Mouse (Mus musculus) heart, adult 9 months (tissue): ENCODE measurements around the gene Crtac1.
A peak's percentile ranks its signal among the peaks of the same experiment; 100 is the strongest.

Experiments
- DNase-seq, 2 experiments: peaks; one replicate each; pipeline ENCODE4 v3.0.0; 2022; ENCODE audit warnings: low spot score in 2 of 2

The Crtac1 gene

DNA sequence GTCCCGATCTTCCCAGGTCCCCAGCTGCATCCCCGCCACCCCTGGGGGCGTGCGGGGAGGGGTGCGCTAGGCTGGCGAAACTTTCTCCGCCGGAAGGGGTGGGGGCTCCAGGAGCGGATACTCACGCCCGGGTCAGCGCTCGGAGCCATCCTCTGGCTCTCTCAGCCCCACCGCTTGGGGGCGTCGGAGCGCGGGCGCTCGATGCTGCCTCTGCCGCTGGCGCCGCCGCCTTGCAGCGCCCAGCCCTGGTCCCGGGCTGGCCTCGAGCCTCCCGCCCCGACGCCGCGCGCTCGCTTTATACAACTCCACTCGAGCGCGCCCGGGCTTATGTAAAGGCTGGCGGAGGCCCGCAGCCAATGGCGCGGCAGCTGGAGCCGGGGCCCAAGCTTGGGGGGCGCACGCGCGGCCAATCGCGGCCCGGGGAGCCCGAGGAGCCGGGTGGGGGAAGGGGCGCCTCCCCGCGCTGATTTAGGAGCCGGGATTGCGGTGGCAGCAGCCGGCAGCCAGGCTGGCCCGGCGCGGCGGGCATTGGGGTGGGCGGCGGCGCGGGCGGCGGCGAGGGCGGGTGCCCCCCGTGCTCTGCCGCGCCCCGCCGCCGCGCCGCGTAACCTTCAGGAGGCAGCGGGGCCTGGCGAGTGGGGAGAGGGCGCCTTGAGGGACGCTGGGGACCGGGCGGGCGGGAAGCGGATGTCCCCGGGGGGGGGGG, at the start of gene Crtac1:
TSS of gene Crtac1 (minus strand) at position 299 of the 706 bp plus-strand sequence.
- DNase-seq, result no peak

DNA sequence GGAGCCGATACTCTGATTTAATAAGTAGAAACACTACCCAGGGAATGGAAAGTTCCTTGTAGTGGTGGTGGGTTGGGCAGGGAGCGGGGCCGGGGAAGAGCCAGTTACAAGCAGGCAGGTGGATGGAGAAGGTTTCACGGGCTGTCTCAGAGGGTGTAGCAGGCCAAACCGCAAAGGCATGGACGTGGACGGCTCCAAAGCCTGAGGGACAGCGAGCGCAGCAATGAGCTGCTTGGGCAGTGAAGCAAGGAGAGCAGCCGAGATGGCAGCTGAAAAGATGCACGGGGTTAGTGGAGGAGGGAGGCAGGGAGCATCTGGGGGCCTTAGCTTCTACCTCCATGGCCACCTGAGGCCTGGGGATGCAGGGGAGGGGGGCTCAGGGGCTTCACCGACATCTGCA, 46.7 kb upstream of the Crtac1 start:
- DNase-seq, result no peak

DNA sequence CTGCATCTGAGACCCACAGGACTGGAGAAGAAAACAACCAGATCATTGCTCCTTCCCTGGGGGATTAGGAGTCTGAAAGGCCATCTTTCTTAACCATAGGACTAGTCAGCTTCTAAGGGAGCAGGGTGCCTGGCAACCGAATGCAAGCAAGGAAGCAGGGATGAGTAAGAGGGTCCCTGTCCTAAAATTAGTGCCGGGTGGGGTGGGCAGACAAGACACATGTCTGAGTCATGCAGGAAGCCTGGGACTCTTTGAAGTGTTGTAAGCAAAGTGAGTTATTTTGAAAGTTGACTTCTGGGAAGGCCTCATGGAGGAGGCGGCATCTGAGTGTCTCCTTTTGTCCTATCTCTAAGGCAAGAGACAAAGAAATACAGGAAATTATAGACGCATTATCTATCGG, 46.2 kb upstream of the Crtac1 start:
- DNase-seq, result peak in 1 of 2 experiments; percentile 1

DNA sequence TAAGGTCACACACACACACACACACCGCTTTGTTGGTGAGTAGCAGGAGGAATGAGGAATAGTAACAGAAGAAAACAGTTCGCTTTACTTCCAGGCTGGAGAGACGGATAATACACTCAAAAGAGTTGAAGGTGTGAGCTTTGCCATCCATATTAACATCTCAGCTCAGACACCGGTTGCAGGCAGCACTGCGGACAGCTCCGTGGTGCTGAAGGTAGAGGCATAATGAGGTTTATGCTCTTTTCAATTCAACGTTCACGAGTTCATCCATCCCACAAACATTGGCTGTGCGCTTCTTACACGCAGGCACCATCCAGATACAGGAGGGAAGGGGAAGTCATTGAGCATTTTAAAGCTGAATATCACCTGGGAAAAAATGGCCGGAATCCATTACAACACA, 41.2 kb upstream of the Crtac1 start:
- no peak for DNase-seq

DNA sequence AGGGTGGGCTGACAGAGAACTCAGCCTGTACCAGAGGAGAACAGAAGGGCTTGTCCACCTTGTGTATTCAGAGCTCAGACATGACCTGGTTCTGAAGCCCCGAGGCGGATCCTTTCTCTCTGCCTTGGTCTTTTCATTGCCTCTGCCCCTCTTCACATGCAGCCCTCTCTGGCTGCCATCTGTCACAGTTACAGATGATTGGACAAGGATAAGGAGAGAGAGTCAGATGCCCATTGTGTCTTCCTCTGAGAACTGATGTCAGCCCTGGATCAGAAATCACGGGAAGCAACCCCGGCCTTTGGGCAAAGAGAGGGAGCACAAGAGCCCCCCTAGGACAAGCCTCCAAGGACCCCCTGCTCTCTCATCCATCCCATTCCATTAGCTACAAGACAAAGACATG, 40.0 kb upstream of the Crtac1 start:
- DNase-seq, result no peak

DNA sequence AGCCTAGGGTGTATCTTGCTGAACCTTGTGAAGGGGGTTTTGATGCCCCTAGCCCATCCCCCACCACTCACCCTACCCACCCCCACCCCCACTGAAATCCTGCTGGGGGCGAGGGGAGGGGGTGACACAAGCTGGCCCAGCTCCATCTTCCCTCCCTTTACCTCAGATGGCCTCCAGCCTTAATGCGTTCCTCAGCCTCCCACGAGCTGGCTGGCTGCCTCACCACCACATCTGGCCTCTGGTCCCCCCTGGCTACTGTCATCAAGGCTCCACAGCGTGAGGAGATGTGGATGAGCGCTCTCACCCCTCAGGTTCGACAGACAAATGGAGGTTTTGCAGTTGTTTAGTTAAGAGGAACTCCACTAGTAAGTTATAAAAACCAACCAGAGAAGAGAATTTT, 30.3 kb upstream of the Crtac1 start:
- peak in 1 of 2 experiments; percentile 2 for DNase-seq

DNA sequence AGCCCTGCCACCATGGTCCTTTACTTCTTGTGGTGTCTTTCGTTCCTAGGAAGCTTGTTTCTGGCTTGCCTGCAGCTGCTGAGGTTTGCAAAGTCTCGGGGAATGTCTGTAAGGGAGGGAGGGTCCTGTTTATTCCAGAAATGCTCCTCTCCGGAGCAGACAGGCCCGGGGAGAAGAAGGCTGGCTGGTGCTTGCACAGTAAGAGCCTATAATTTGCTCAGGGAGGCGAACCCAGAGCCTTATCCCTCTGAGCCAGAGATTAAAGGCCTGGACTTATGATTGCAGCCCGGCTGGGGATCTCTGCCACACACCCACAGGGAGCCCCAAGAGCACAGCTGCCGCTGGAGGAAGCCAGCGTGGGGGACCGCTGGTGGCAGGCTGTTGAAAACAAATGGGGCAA, 29.8 kb upstream of the Crtac1 start:
- DNase-seq, result peak in 1 of 2 experiments; percentile 1

DNA sequence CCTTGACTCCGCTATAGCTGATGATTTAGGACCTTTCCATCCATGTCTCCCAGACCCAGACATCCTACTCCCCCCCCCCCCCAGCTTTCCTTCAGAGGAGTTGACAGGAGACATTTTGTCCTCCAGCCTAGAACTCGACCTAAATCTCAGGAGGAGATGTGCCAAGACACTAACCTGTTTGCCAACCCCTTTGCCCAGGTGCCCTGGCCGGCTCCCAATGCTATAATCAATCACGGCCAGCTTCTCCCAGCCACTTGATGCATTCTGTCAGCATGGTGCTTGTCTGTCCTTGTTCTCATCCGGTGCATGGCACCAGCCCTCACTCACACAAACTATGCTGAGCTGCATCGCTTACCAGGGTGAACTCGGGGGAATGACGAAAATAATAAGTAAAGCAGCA, 27.9 kb upstream of the Crtac1 start:
- DNase-seq, result no peak

DNA sequence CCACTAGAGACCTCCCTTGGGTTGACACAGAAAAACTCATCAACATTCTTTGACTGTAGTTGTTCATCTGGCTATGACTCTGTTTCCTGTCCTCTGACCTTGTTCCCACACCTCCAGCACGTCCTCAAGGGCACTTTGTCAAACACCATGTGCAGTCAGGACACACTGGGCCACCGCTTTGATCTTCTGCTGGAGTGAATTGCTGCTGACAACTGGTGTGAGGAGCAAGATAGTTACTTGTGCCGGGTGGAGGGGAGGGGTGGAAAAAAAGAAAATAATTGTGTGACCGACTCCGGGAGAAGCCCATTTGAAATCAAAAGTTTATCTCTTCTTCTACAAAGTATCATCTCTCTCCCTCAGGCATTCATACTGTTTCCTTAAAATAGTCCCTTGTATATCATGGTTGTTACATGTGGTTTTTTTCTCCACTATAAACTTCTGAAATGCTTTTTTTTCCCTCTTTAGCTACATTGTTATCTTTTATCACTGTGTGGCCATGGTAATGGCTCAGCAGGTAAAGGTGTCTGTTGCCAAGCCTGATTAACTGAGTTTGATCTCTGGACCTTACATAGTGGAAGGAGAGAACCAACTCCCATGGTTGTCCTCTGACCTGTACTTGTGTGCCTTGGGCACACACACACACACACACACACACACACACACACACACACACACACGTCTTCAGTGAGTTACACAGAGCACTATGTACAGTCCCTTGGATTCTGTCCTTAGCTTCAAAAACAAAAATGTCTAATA, 23.1 kb upstream of the Crtac1 start:
- no peak for DNase-seq

DNA sequence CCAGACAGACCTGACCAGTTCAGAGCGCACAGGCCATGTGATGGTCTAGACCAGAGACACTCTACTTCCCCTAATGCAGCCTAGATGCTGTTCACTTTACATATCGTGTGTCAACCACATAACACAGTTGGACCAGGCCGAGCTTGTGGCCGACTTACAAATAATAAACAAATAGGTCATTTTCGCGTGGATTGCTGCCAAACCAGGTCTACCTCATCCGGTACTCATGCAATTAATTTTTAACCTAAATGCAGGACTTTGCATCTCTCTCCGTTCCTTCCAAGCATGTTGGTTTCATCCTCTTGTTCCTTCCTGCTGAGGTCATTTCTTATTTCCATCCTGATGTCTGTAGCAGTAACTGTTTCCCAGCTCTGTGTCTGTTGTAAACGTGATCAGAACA, 22.4 kb upstream of the Crtac1 start:
- no peak for DNase-seq

DNA sequence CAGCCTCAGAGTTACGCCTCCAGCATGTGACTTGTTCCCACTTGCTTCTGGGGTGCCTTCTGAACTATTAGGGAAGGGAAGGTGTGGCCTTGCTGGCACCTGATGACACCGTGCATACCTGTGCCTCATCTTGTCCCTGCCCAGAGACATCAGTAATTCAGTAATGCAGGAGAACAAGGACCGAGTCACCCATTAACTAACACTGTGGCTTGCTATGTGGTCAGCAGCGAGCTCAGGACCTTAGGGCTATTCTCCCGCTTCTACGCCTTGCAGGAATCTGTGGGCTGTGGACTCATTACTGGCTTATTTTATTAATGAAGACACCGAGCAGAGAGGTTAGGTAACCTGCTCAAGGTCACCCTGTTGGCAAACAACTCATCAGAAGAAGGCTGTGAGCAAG, 21.0 kb upstream of the Crtac1 start:
- no peak for DNase-seq

DNA sequence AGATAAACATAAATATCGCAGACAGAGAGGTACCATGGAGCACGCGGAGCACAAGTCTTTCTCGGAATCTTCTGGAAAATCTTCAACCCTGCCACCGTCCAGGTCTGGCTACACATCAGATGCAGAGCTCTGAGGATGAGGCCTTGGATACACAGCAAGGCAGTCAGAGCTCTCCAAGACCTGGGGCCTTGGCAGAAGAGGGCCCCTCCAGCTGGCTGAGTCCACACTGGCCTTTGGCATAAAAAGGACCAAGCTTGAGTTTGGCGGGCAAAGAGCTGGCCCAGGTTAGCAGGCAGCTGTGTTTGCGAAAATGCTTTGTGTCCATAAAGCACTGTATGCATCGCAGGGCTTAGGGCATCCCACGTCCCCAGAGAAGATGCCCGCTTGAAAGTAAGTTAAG, 17.0 kb upstream of the Crtac1 start:
- no peak for DNase-seq

DNA sequence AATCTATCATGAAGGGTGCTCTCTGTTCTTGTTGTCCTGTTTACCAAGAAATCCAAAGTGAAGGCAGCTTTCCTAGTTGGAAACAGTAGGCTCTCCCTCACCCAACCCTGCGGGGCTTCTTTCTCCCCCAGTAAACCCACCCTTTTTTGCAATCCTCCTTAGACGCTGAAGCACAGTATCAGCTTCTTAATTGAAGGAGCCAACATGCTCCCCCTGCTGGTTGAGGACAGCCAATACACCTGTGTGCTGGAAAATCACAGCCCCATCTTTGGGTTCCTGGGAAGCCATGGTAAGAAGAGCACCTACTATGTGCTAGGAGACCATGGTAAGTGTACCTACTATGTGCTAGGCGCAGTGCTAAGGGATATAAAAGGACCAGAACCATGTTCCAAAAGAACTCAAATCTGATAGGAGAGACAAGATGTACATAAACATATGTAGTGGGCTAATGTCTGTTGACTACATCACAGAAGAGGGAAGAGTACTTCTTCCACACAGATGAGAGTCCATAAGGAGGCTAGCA, 12.4 kb upstream of the Crtac1 start:
- peak in 1 of 2 experiments; percentile 12 for DNase-seq

DNA sequence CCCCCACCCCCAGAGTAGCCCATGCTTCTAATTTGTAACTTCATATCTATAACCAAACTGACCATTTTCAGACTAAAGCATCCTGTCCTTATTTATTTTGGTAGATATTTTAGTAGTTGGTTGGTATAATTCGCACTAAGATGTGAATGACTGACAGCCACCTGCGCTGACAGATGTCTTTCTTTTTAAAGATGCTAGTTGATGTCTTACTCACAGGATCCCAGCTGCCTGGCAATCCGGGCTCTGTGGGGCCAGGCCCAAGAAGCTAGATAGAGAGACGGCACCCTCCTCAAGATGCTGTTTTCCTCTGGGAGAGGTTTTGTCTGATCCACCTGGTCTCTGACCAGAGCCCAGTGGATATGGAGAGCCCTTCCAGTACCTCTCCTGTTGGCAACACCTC, 11.7 kb upstream of the Crtac1 start:
- DNase-seq, result no peak

DNA sequence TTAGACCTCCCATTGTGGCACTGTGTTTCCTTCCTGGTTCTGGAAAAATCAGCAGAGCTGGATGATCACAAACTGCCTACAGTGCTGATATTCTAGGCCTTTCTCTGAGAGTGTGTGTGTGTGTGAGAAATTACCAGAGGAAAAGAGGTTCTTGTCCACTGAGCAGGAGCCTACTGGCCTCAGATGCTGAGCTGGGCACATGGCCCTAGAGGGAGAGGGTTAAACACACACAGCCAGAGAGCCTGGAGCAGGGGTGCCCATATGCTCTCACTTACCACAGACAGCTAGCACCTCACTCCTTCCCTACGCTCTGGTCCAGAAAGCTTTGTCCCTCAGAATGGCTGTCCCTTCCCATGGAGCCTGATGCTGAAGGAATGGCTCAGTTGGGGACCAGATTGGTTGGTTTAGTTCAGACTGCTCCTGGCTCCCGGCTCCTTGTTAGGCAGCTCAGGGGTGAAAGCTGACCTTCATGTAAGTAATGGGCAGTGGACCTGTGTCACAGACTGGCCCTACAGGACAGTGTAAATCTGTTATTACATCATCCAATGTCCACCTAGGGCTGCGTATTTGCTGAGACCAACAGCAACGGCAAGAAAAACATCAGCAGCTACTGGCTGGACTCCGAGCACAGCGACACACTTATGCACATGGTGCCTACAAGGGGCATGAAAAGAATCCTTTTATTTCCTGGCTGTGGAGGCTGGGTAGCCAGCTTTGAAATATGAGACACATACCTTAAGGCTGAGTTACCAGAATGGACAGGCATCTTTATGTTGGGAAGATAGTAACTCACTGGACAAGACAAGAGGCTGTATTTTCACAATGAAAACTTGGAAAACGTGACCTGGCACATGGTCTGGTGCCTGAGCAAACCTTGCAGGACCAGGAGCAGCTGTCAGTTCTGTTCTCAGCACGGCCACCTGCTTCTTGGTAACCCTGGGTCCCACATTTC, 10.9 kb upstream of the Crtac1 start:
- no peak for DNase-seq

DNA sequence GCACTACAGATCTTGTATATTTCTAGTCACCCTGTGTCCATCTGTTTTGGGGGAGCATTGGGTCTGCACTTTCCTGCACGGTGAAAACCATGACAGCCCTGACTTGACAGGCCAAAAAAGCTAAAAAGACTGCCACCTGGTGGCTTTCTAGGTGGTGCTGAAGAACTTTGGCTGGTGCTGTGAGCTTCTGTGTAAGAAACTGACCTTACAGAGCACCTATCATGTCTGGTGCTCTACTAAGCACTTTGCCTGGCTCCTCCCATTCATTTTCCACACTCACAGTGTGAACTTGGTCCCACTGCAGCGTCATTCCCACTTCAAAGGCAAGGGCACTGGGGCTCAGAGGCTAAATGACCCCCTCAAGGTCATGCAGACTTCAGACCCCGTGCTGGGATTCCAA, 8.5 kb upstream of the Crtac1 start:
- DNase-seq, result no peak

DNA sequence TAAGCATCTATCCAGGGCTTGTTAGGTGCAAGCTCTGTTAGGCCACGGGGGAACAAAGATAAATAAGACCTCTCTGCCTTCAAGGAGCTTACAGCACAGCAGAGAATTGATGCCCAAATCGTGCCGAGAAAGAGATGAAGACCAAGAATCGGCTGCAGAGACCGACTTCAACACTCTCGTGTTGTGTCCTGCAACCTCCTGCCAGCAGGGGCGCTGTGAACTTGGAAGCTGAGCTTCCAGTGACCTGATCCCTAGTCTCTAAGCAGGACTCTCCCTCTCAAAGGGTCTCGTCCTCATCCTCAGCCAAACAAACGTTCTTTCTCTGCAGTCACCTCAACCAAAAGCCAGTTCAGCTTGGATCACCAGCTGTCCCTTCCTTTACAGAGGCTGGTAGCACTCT, 7.8 kb upstream of the Crtac1 start:
- no peak for DNase-seq

DNA sequence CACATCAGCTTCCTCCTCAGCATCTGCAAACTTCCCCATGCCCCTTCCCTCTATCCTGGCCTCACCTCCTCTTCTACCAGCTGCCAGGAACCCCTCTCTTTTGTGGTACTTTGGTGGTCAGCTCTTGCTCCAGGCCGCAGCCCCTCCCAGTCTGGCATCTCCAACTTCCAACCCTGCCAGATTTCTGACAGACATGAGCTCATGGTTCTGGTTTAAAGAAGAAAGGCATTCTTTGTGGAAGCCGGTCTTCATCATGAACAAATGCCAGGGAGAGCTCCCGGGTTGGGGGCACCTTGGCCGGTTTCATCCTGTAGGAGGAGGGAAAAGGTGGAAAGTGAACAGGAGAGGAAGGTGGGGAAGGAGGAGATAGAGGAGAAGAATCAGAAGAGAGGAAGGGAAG, 4.0 kb upstream of the Crtac1 start:
- no peak for DNase-seq

DNA sequence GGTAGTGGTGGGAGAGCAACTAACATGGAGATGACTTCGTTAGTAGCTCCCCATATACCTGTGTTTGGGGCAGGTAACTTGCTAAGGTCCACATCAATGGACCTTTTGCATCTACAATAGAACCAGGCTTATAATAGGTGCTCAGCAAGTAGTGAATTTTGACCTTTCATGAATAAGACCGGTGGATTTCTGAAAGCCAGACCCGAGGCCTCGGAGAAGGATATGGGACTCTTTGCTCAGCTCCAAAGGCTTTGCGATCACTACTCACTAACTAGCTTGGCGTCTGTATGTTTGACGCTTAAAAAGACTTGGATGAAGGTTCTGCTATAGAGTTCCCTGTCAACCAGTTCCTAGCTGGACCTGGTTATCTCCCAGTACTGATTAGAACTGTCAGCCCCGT, 1.2 kb upstream of the Crtac1 start:
- no peak for DNase-seq

DNA sequence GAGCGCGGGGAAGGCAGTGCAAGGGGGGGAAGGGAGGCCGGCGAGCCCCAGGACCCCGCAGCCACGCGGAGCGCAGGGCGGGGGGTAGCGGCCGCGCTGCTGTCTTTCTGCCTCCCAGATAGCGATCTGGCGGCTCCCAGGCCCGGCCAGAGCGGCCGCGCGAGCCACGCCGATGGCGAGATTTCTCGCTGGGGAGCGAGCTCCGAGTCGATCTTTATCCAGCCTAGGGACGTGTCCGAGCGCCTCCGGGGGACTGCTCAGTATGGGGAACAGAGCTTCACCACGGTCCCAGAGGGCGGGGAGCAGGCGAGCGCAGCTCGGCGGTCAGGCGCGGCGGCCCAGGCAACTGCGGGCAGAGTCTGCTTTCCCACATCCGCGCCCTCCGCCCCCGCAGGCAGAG, 608 bp upstream of the Crtac1 start:
- DNase-seq, result no peak

DNA sequence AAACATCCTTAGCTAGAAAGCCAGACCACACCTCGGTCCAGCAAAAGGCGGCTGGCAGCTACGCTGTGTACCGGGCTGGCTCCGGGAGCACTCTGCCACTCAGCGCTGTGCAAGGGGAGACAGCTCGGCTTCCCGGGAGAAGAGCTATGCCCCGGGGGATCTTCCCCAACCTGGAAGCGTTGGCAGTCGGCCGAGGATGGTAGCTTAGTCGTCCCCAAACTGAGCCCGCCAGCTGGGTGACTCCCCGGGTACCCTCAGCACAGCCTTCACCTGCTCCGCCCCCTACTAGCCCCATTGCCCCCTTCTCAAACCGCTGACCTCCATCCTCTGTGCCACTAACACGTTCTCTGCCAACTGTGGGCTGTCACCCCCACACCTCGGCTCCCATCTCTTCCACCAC, 602 bp downstream of the Crtac1 start:
- no peak for DNase-seq

DNA sequence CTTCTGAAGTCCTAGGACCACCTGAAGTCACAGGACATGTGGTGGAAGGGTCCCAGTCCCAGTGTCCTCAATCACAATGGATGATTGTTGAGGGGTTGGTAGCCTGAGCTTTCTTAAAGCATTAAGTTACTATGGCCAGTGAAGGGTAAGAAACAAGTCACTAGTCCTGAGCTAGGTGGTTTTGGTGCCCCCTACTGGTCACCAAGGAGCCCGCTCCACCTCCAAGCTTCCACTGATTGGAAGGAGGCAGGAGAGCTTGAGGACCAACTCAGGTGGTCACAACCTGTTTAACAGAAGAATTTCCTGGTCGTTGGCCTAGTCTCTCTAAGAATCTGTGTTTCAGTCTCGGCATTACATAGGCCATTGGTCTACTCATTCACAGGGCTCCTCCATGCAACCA, 2.2 kb downstream of the Crtac1 start:
- no peak for DNase-seq
